23 mouse cellular contexts compared by ENCODE assay signal in the genomic region with DNA sequence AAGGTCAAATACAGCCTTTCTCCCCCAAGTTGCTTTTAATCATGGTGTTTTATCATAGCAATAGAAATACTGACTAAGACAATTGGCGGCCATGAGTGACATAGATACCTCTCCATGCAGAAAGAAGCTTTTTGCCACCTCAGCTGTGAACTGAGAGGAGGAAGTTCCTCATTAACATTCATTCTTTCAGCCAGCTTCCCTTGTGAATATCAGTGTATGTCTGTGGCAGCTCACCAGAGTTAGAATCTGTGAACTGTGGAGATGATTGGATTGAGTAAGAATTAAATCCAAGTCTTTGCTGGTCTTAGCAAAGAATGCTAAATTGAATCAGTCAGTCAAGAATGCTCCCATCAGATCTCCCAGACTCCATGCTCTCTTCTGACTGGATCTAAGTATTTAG.
A peak's percentile ranks its signal among the peaks of the same experiment; 100 is the strongest.
DNase-seq lines count a peak whose midpoint lies in the region; ATAC-seq and TF ChIP-seq lines count a peak whose summit lies in the region.
"Had no signal": no experiment of that assay in that cellular context is flagged by ENCODE, and none has a peak within 500 bp of the region (broad histone marks: within the 10 kb centered on the region; RNA-seq: fewer than 3 reads in every experiment).

No protein-coding gene starts in this region.

- dilution Hi-C loops in CH12.LX (cut with MboI; ENCODE audit: extremely low pct_ligation_motif_present, extremely low pct_unique_long_range_greater_than_20kb, low sequenced_read_pairs), result no loop called here

- H3K9me3 ChIP-seq in CH12.LX (replicated peaks; ENCODE audit: low read length), result no peaks in the 10 kb centered on the region
- no peaks in the 10 kb centered on the region for H3K9me3 ChIP-seq in midbrain, embryonic 13.5 days
- H3K9me3 ChIP-seq: embryonic facial prominence, embryonic 12.5 days; forebrain, embryonic 13.5 days; forebrain, embryonic 15.5 days had no signal

- H3K27me3 ChIP-seq in CH12.LX (replicated peaks) (no peaks in the 10 kb centered on the region), Patski (peaks cover 4% of the 10 kb centered on the region)
- H3K27me3 ChIP-seq in midbrain, embryonic 13.5 days, result no peaks in the 10 kb centered on the region
- H3K27me3 ChIP-seq: embryonic facial prominence, embryonic 12.5 days; forebrain, embryonic 13.5 days; forebrain, embryonic 15.5 days had no signal

- DNase-seq in frontal cortex, postnatal 10 days (ENCODE audit: low spot score in 2 of 2), result no peak
- DNase-seq in CH12.LX (ENCODE audit: extremely low read depth) (peak; percentile 12), Patski (ENCODE audit: low read depth, low spot score) (peak; percentile 4)
- peak; percentile 1 for DNase-seq in brain, embryonic 14.5 days (ENCODE audit: low read depth)
- DNase-seq in heart, adult 11 months, result no peak
- DNase-seq: adrenal gland, adult 2 months; adrenal gland, postnatal 10 days; adrenal gland, postnatal 25 days; B cell, adult 2 months; cerebellum, adult 11 months; cerebellum, adult 18-20 months; cerebellum, adult 8-10 months; cerebellum, adult 9-11 months; cerebellum, postnatal 14 days; cerebellum, postnatal 36 days; embryo, embryonic 11 days; forebrain, postnatal 0 days had no signal

- no peak for TF ChIP-seq POLR2A in CH12.LX (IDR thresholded peaks at IDR 0.05; ENCODE audit: low read depth, low read length)
- TF ChIP-seq POLR2A in brain, embryonic 14.5 days (IDR thresholded peaks at IDR 0.05; ENCODE audit: borderline replicate concordance, extremely low read depth, insufficient read depth, insufficient read length, poor library complexity, severe bottlenecking), result no peak

- TF ChIP-seq CTCF in CH12.LX (conservative IDR thresholded peaks at IDR 0.05 in 1 of 2, IDR thresholded peaks at IDR 0.05 in 1 of 2; ENCODE audit: low read depth in 2 of 2, low read length in 2 of 2), result no peak
- TF ChIP-seq CTCF in Patski (IDR thresholded peaks at IDR 0.05), result no peak
- TF ChIP-seq CTCF in brain, embryonic 14.5 days (IDR thresholded peaks at IDR 0.05; ENCODE audit: borderline replicate concordance, extremely low read depth, insufficient read depth, insufficient read length), result no peak

- no peak for TF ChIP-seq RAD21 in CH12.LX (IDR thresholded peaks at IDR 0.05; ENCODE audit: low read depth, low read length)

- no peak for TF ChIP-seq EP300 in CH12.LX (IDR thresholded peaks at IDR 0.05; ENCODE audit: low read length)

- H3K79me2 ChIP-seq in CH12.LX (replicated peaks; ENCODE audit: control insufficient read depth, extremely low read depth, insufficient read depth, poor library complexity, severe bottlenecking), result no peaks in the 10 kb centered on the region

- in situ Hi-C loops in CH12.LX (cut with MboI; ENCODE audit: low pct_ligation_motif_present, low pct_unique_long_range_greater_than_20kb, low sequenced_read_pairs) (no loop called here), Patski (cut with MboI; ENCODE audit: low pct_unique_long_range_greater_than_20kb) (no loop called here)

- H3K27ac ChIP-seq in CH12.LX (ENCODE audit: insufficient read depth, low read depth), result no peak overlapping the region
- H3K27ac ChIP-seq in midbrain, embryonic 13.5 days, result no peak overlapping the region
- H3K27ac ChIP-seq: embryonic facial prominence, embryonic 12.5 days; forebrain, embryonic 13.5 days; forebrain, embryonic 15.5 days had no signal

- peaks cover 0 to 12% of the 10 kb centered on the region in 2 experiments; a peak in 1 of 4 replicates for H3K4me1 ChIP-seq in CH12.LX (ENCODE audit: control insufficient read depth in 1 of 2, insufficient read depth in 2 of 2)
- no peaks in the 10 kb centered on the region for H3K4me1 ChIP-seq in midbrain, embryonic 13.5 days (replicated peaks)
- H3K4me1 ChIP-seq: embryonic facial prominence, embryonic 12.5 days; forebrain, embryonic 13.5 days; forebrain, embryonic 15.5 days had no signal

- 79% methylated on average over 1 of the region's 1 CpGs for WGBS in midbrain, embryonic 13.5 days

- CTCF ChIA-PET in Patski (lab: Charles Lee), result no interaction called here

- no peak overlapping the region for H3K9ac ChIP-seq in CH12.LX (ENCODE audit: insufficient read depth, low read depth)
- no peak overlapping the region for H3K9ac ChIP-seq in midbrain, embryonic 13.5 days (replicated peaks)
- H3K9ac ChIP-seq: embryonic facial prominence, embryonic 12.5 days; forebrain, embryonic 13.5 days; forebrain, embryonic 15.5 days; forebrain, postnatal 0 days had no signal

- ATAC-seq in frontal cortex, adult (ENCODE audit: low TSS enrichment), result peak; percentile 72
- ATAC-seq in Patski, result peak; percentile 82
- ATAC-seq in midbrain, embryonic 13.5 days, result no peak
- ATAC-seq: CD4-positive, CD25-positive, alpha-beta regulatory T cell, adult 4 months; forebrain, embryonic 13.5 days; forebrain, embryonic 15.5 days; forebrain, postnatal 0 days had no signal

- H3K4me2 ChIP-seq in CH12.LX (ENCODE audit: insufficient read depth, low read depth, poor library complexity, severe bottlenecking), result no peak overlapping the region
- H3K4me2 ChIP-seq in midbrain, embryonic 13.5 days (replicated peaks), result no peak overlapping the region
- H3K4me2 ChIP-seq: embryonic facial prominence, embryonic 12.5 days; forebrain, embryonic 13.5 days; forebrain, embryonic 15.5 days had no signal

- H3K36me3 ChIP-seq in CH12.LX (replicated peaks in 1 of 2; ENCODE audit: control insufficient read depth in 1 of 2, insufficient read depth in 1 of 2, low read length in 1 of 2), result no peaks in the 10 kb centered on the region
- H3K36me3 ChIP-seq in midbrain, embryonic 13.5 days, result no peaks in the 10 kb centered on the region
- H3K36me3 ChIP-seq: embryonic facial prominence, embryonic 12.5 days; forebrain, embryonic 15.5 days had no signal

- H3K4me3 ChIP-seq in CH12.LX (replicated peaks in 1 of 3; ENCODE audit: low read depth in 2 of 3, low read length in 2 of 3, poor library complexity in 1 of 3), result no peak overlapping the region
- H3K4me3 ChIP-seq in midbrain, embryonic 13.5 days (replicated peaks), result no peak overlapping the region
- H3K4me3 ChIP-seq: embryonic facial prominence, embryonic 12.5 days; forebrain, embryonic 13.5 days; forebrain, embryonic 15.5 days had no signal

- POLR2A ChIA-PET in Patski (lab: Charles Lee), result no interaction called here

TF ChIP-seq in CH12.LX, 34 proteins besides CTCF, POLR2A, EP300 and RAD21:
- TF ChIP-seq NELFE (IDR thresholded peaks at IDR 0.05; ENCODE audit: low read depth, low read length), result no peak
- TF ChIP-seq GABPA (IDR thresholded peaks at IDR 0.05; ENCODE audit: insufficient replicate concordance, low read depth, low read length), result no peak
- no peak for TF ChIP-seq BHLHE40 (IDR thresholded peaks at IDR 0.05; ENCODE audit: low read depth, low read length)
- TF ChIP-seq ZC3H11A (IDR thresholded peaks at IDR 0.05; ENCODE audit: low read depth, low read length), result no peak
- TF ChIP-seq ZNF384 (IDR thresholded peaks at IDR 0.05; ENCODE audit: low read depth, low read length), result no peak
- TF ChIP-seq UBTF (IDR thresholded peaks at IDR 0.05; ENCODE audit: low read depth, low read length), result no peak
- no peak for TF ChIP-seq MXI1 (IDR thresholded peaks at IDR 0.05; ENCODE audit: low read depth, low read length)
- TF ChIP-seq E2F4 (IDR thresholded peaks at IDR 0.05; ENCODE audit: insufficient replicate concordance, low read depth, low read length), result no peak
- no peak for TF ChIP-seq USF2 (conservative IDR thresholded peaks at IDR 0.05; ENCODE audit: low read depth, low read length)
- TF ChIP-seq SMC3 (IDR thresholded peaks at IDR 0.05; ENCODE audit: low read depth, low read length), result no peak
- TF ChIP-seq ETS1 (conservative IDR thresholded peaks at IDR 0.05; ENCODE audit: low read depth, low read length), result no peak
- no peak for TF ChIP-seq POLR2AphosphoS2 (IDR thresholded peaks at IDR 0.05; ENCODE audit: low read depth, low read length)
TF ChIP-seq in CH12.LX: peak in this region for 0.

Comparison
In these comparisons a context has a peak if more than half of its experiments do, and no peak if none do; other contexts are left out.
1. DNase-seq: peak in CH12.LX (single experiment), Patski (single experiment) and brain, embryonic 14.5 days (single experiment); none in frontal cortex, postnatal 10 days (0 of 2) and heart, adult 11 months (single experiment).